Mouse (Mus musculus) urinary bladder, postnatal 10 days (tissue): ENCODE data around the gene Pdzph1.

ENCODE experiments used
- DNase-seq: peaks from one replicate; pipeline ENCODE4 v3.0.0; 2022; ENCODE audit warnings: low spot score

Pdzph1 gene

GRCm38 (mm10) chr17:58922821-58923220, 68.4 kb downstream of the Pdzph1 start:
- DNase-seq: no peak

- DNase-seq: no peak
These were observed 71.2 kb downstream of the Pdzph1 start for GRCm38 (mm10) chr17:58919927-58920326.

DNA sequence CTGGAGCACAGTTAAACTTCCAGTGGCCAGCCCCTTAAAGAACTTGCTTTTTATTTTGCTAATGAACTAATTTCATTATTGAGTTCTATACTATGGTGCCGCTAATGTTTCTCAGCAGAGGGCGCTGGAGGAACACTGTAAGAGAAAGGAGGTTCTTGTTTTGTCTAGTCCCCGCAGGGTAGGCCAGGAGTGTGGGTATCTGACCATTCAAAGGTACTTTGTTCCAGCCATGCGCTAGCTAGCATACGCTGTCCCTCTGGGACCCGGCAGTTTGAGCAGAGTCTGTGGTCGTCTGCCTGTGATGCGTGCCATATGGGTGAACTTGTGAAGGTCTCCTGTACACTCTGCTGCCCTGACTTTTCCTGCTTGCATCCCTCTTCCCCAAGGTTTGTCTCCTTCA, 72.1 kb downstream of the Pdzph1 start:
- DNase-seq: no peak

- no peak for DNase-seq
These were observed 72.6 kb downstream of the Pdzph1 start for GRCm38 (mm10) chr17:58918539-58918938.

- DNase-seq: no peak
These were observed 79.6 kb downstream of the Pdzph1 start for GRCm38 (mm10) chr17:58911564-58911963.

DNA sequence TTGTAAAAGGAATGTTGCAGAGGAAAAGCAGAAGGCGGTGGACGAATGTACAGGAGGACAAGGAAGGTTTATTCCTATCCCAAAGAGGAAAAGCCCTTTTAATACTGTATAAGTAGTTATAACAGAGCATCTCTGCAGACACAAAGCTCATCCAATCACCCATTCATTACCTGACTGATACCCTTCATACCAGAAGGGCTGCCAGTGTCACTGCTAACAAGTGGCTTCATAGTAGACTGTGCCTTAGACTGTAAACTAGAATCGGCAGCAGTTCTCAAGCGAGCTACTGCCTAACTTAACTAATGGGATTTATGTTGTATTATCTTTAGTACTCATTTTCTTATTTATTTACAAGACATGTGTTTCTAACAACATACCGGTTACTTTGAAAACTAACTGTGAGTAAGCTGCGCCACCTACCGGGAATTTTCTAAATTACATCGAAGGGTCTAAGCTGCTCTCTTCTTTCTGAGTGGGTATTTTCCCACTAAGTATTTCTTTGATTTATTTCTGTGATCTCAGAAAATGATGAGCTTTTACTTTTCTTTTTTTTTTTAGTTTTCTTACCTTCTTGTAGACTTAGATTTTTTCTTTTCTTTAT, 82.0 kb downstream of the Pdzph1 start:
- DNase-seq: no peak

GRCm38 (mm10) chr17:58906001-58906400, 85.2 kb downstream of the Pdzph1 start:
- no peak for DNase-seq

GRCm38 (mm10) chr17:58891488-58892210, 99.5 kb downstream of the Pdzph1 start:
- DNase-seq: no peak

DNA sequence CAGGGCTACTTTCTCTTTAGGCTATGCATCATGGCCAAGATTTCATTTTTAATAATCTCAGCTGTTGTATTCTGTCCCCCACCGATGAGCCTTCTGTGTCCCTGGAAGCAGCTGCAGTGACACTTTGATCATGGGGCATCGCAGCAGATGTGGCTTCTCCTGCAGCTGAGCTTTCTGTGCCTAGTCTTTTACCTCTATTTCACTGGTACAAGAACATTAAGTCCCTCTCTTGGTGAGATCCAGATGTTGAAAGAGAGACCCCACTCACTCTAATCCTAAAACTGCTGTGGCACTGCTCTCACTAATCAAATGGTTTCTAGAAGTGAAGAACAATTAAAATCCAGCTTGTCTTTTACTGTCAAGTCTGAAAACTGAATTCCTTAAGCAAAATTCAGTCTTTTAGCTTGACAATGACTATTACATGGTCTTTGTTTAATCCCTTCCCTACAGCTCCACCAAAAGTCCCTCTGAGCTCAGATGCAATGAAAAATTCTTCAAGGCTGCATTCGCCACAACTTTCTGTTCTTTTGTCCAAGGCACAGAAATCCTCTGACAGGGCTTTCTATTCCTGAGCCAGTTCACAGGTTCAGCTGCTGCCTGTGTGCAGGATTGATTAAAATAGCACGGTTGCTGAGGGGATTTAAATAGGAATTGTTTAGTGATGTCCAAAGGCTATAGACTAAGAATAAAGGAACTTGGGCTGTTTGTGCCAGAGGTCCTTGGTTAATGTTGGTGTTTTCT, 101.1 kb downstream of the Pdzph1 start:
- DNase-seq: no peak

GRCm38 (mm10) chr17:58884393-58884792, 106.8 kb downstream of the Pdzph1 start:
- no peak for DNase-seq

DNA sequence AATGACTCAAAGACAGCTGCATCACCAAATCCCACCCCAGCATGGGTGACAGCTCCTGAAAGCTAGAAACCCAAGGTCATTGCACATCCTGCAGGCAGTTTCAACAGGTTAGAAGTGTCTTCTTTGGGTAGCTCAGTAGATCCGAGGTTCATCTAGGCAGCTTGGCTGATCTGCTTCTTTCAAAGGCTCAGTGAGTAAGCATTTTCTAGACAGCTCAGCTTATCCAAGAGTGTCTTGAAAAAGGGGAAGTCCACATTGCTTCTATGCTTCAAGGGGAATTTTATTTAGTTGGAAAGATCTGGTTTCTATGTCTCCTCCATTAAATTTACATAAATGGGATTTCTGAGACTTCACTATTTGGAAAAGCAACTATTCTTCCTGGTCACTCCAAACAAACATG, 117.8 kb downstream of the Pdzph1 start:
- no peak for DNase-seq

- no peak for DNase-seq
These were observed 120.4 kb downstream of the Pdzph1 start for GRCm38 (mm10) chr17:58870795-58871194.
